Mouse (Mus musculus) C2C12 (cell line): ENCODE results near the gene Tmem240.

Experiments used
- CEBPB ChIP-seq: IDR thresholded peaks from one replicate; pipeline ENCODE4 v1.6.1; 2011; ENCODE audit warnings: low read depth, mild to moderate bottlenecking, control low read depth, moderate library complexity
- CTCF ChIP-seq: IDR thresholded peaks from one replicate; pipeline ENCODE4 v1.5.1; 2011; ENCODE audit not compliant: control insufficient read depth, insufficient read depth, insufficient read length
- FOSL1 ChIP-seq: IDR thresholded peaks from one replicate; pipeline ENCODE4 v1.8.0; 2011; ENCODE audit warnings: mild to moderate bottlenecking, low read length; ENCODE audit not compliant: poor library complexity, insufficient read depth, severe bottlenecking
- MAX ChIP-seq: IDR thresholded peaks from one replicate; pipeline ENCODE4 v1.6.1; 2011; ENCODE audit warnings: mild to moderate bottlenecking, control low read depth
- MYOD1 ChIP-seq: IDR thresholded peaks from one replicate; pipeline ENCODE4 v1.6.1; 2011; ENCODE audit warnings: low read depth; ENCODE audit not compliant: control insufficient read depth, insufficient read length
- USF1 ChIP-seq: IDR thresholded peaks from one replicate; pipeline ENCODE4 v1.6.1; 2011; ENCODE audit warnings: low read depth, mild to moderate bottlenecking, control low read depth, moderate library complexity

DNA sequence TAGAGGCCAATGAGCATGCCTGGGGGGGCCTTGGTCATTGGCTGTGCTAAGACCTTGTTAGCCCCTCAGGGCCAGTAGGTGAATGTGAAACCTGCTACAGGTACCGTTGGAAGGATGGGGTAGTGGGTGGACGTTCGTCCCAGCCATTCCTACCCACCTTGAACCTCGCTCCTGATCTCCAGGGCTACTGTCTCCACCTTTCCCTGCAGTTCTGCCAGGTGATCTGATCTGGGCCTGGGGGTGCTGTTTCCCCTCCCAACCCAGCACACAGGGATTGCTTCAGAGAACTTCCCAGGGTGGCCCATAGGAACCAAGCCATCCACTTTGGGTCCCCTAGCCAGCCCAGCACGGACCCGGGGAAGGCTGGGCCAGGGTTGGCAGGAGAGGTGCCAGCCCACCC is 4.6 kb downstream of the Tmem240 start:
- TF ChIP-seq USF1 (no peak), CEBPB (no peak), CTCF (no peak), MYOD1 (no peak), MAX (no peak), FOSL1 (no peak)
